Mouse (Mus musculus): ENCODE results near the gene Gm45716.

GRCm38 (mm10) chr11:90240652-90241330, 53.3 kb downstream of the Gm45716 start:
- TF ChIP-seq CTCF (IDR thresholded peaks at IDR 0.05; ENCODE audit: borderline replicate concordance, insufficient read depth, low read depth, low read length) (no peak), POLR2A (IDR thresholded peaks at IDR 0.05; ENCODE audit: borderline replicate concordance, insufficient read depth, low read length) (no peak)
